Mouse (Mus musculus): Measurements from ENCODE around the gene Tefm.

GRCm38 (mm10) chr11:80134744-80135143 lies 7.2 kb downstream of the Tefm start:
- TF ChIP-seq MAFK (IDR thresholded peaks at IDR 0.05; ENCODE audit: insufficient read depth, low read depth, low read length) (no peak), HCFC1 (IDR thresholded peaks at IDR 0.05; ENCODE audit: borderline replicate concordance, insufficient read depth, low read length) (no peak), ZNF384 (IDR thresholded peaks at IDR 0.05; ENCODE audit: low read depth, low read length) (no peak), CHD2 (IDR thresholded peaks at IDR 0.05; ENCODE audit: low read depth, low read length) (no peak)
